Mouse (Mus musculus): ENCODE results near the gene Olr1.

Gene Olr1

GRCm38 (mm10) chr6:129507024-129507423 is at the start of gene Olr1:
Olr1 (minus strand) TSS chr6:129507165.
- DNase-seq (ENCODE audit: low spot score in 2 of 2) = no peak

- DNase-seq (ENCODE audit: low spot score in 2 of 2) = no peak
These were observed 41.0 kb upstream of the Olr1 start for GRCm38 (mm10) chr6:129548009-129548408.

GRCm38 (mm10) chr6:129547277-129547676 is 40.3 kb upstream of the Olr1 start:
- no peak for DNase-seq (ENCODE audit: low spot score in 2 of 2)

GRCm38 (mm10) chr6:129543709-129544606 is 37.0 kb upstream of the Olr1 start:
- peak in 1 of 2 experiments; percentile 26 for DNase-seq (ENCODE audit: low spot score in 2 of 2)

- DNase-seq (ENCODE audit: low spot score in 2 of 2) = no peak
These were observed 35.6 kb upstream of the Olr1 start for GRCm38 (mm10) chr6:129542540-129542939.

GRCm38 (mm10) chr6:129541931-129542330 is 35.0 kb upstream of the Olr1 start:
- no peak for DNase-seq (ENCODE audit: low spot score in 2 of 2)

GRCm38 (mm10) chr6:129538555-129538954 is 31.6 kb upstream of the Olr1 start:
- no peak for DNase-seq (ENCODE audit: low spot score in 2 of 2)

GRCm38 (mm10) chr6:129535723-129536122 is 28.8 kb upstream of the Olr1 start:
- no peak for DNase-seq (ENCODE audit: low spot score in 2 of 2)

- no peak for DNase-seq (ENCODE audit: low spot score in 2 of 2)
These were observed 27.7 kb upstream of the Olr1 start for GRCm38 (mm10) chr6:129534627-129535190.

- no peak for DNase-seq (ENCODE audit: low spot score in 2 of 2)
These were observed 27.1 kb upstream of the Olr1 start for GRCm38 (mm10) chr6:129534057-129534456.

GRCm38 (mm10) chr6:129532942-129533860 is 26.2 kb upstream of the Olr1 start, which contains the start of gene Gabarapl1:
Gabarapl1 (plus strand) TSS chr6:129533160.
- DNase-seq (ENCODE audit: low spot score in 2 of 2) = peak; percentile 45 to 52

GRCm38 (mm10) chr6:129532556-129532941 is 25.6 kb upstream of the Olr1 start:
- no peak for DNase-seq (ENCODE audit: low spot score in 2 of 2)

- no peak for DNase-seq (ENCODE audit: low spot score in 2 of 2)
These were observed 23.3 kb upstream of the Olr1 start for GRCm38 (mm10) chr6:129530261-129530660.

GRCm38 (mm10) chr6:129529605-129530004 is 22.6 kb upstream of the Olr1 start:
- DNase-seq (ENCODE audit: low spot score in 2 of 2) = no peak

- no peak for DNase-seq (ENCODE audit: low spot score in 2 of 2)
These were observed 20.5 kb upstream of the Olr1 start for GRCm38 (mm10) chr6:129527416-129527815.

- DNase-seq (ENCODE audit: low spot score in 2 of 2) = no peak
These were observed 19.1 kb upstream of the Olr1 start for GRCm38 (mm10) chr6:129526069-129526468.

GRCm38 (mm10) chr6:129517752-129518408 is 10.9 kb upstream of the Olr1 start:
- no peak for DNase-seq (ENCODE audit: low spot score in 2 of 2)

GRCm38 (mm10) chr6:129516388-129516787 is 9.4 kb upstream of the Olr1 start:
- no peak for DNase-seq (ENCODE audit: low spot score in 2 of 2)

GRCm38 (mm10) chr6:129515068-129515467 is 8.1 kb upstream of the Olr1 start:
- DNase-seq (ENCODE audit: low spot score in 2 of 2) = no peak

GRCm38 (mm10) chr6:129514376-129514775 is 7.4 kb upstream of the Olr1 start:
- DNase-seq (ENCODE audit: low spot score in 2 of 2) = no peak

GRCm38 (mm10) chr6:129513409-129513808 is 6.4 kb upstream of the Olr1 start:
- no peak for DNase-seq (ENCODE audit: low spot score in 2 of 2)
